Mouse (Mus musculus): ENCODE data around the gene Atxn1.

GRCm38 (mm10) chr13:45734531-45734930, 230.3 kb downstream of the Atxn1 start:
- TF ChIP-seq CTCF (IDR thresholded peaks at IDR 0.05; ENCODE audit: insufficient read depth, low read depth, low read length) (no peak), POLR2A (IDR thresholded peaks at IDR 0.05; ENCODE audit: insufficient read depth, low read depth, low read length) (no peak)

All from olfactory bulb, adult 2 months (tissue).